Mouse (Mus musculus) embryonic fibroblast, embryonic 13.5 days (primary cell): Measurements from ENCODE around the gene Eng. TPM values are rescaled to one million over a fixed set of nuclear protein-coding genes. Genes with fewer than 3 reads are reported as not detected.
A peak's percentile ranks its signal among the peaks of the same experiment; 100 is the strongest.

ENCODE experiments used
- H3K27ac ChIP-seq: 2 replicates; pipeline ENCODE4 v1.5.1; 2012; ENCODE audit warnings: low read length, control low read depth, inconsistent platforms; ENCODE audit not compliant: insufficient read depth
- H3K4me1 ChIP-seq: 2 replicates; pipeline ENCODE4 v1.6.1; 2011; ENCODE audit warnings: low read length; ENCODE audit not compliant: control insufficient read depth, insufficient read depth
- H3K4me3 ChIP-seq: 2 replicates; pipeline ENCODE4 v1.5.1; 2011; ENCODE audit warnings: mild to moderate bottlenecking, control low read depth, low read length; ENCODE audit not compliant: insufficient read depth
- CTCF ChIP-seq: IDR thresholded peaks from 2 replicates; pipeline ENCODE4 v1.5.1; 2011; ENCODE audit warnings: mild to moderate bottlenecking, control low read depth, low read length, moderate library complexity, borderline replicate concordance; ENCODE audit not compliant: insufficient read depth
- POLR2A ChIP-seq: IDR thresholded peaks from 2 replicates; pipeline ENCODE4 v1.6.1; 2011; ENCODE audit warnings: low read depth, mild to moderate bottlenecking, control low read depth, low read length, moderate library complexity
- polyA plus RNA-seq: library from polyadenylated mRNA; stranded (reverse); fragments of >200 nt; gene quantifications from 2 replicates; pipeline ENCODE4 v1.2.4, GENCODE M21; 2011; ENCODE audit warnings: low read depth; ENCODE audit not compliant: missing spikeins, insufficient read length

Eng gene
- polyA plus RNA-seq, 1 experiment: 15.1 TPM

DNA sequence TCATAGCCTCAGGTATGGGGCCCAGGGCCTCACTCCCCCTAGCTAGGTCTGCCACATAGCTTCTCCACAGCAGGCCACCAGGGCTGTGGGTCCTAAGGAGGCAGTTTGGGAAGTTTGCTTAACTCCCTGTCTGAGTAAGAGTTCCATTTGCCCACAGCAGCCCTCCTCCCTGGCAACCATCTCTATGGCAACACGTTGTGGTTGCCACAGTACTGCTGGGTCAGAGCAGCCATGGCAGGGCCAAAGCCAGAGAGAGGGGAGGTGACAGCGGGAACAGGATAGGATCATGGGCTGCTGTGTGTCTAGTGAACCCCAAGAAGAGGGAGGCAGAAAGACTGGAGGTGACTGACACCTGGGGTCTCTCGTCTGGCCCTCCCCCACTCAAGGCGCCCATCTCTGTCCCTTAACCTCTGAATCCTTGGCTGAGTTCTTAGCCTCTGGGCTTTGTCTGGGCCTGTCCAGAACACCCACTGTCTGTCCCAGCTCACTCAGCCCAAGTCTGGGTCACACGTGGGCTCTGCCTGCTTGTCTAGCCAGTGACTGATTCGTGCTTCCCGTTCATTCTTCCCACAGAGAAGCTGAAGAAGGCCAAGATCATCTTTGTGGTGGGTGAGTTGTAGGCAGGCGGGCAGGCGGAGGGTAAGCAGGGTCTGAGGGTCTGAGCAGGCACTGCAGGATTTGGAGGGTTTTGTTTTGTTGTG lies 17.0 kb upstream of the Eng start:
- peaks cover 9% of the 10 kb centered on the region; the same call in 1 of the 2 replicates for H3K4me1 ChIP-seq
- TF ChIP-seq POLR2A: peak; percentile 51
- no peak for TF ChIP-seq CTCF
- H3K27ac ChIP-seq: peak overlapping the region; percentile 87
- H3K4me3 ChIP-seq: peak overlapping the region; percentile 41

- no peak for TF ChIP-seq CTCF
- no peak for TF ChIP-seq POLR2A
- peak overlapping the region; percentile 87 for H3K27ac ChIP-seq
- H3K4me1 ChIP-seq: peaks cover 9% of the 10 kb centered on the region; the same call in 1 of the 2 replicates
- H3K4me3 ChIP-seq: peak overlapping the region; percentile 41
These were observed 16.4 kb upstream of the Eng start for GRCm38 (mm10) chr2:32630036-32630435.

DNA sequence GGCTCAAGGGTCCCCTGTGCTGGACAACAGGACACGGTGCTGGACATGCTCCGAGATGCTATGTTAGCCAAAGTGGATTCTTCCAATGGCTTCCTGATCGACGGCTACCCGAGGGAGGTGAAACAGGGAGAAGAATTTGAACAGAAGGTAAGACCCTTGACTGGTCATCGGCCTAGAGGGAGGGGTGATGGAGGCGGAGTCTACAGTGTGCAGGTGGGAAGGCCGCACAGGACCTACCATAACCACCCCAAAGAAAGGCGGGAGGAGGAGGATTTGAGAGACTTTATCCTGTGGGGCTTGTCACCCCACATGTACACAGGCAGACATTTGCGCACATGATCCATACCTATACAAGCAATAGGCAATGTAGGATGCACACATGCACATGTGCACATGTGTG lies 15.3 kb upstream of the Eng start:
- TF ChIP-seq POLR2A (no peak), CTCF (no peak)
- no peak overlapping the region; the same call in 1 of the 2 replicates for H3K27ac ChIP-seq
- peaks cover 4% of the 10 kb centered on the region; the same call in 1 of the 2 replicates for H3K4me1 ChIP-seq
- H3K4me3 ChIP-seq: peak overlapping the region; percentile 41

DNA sequence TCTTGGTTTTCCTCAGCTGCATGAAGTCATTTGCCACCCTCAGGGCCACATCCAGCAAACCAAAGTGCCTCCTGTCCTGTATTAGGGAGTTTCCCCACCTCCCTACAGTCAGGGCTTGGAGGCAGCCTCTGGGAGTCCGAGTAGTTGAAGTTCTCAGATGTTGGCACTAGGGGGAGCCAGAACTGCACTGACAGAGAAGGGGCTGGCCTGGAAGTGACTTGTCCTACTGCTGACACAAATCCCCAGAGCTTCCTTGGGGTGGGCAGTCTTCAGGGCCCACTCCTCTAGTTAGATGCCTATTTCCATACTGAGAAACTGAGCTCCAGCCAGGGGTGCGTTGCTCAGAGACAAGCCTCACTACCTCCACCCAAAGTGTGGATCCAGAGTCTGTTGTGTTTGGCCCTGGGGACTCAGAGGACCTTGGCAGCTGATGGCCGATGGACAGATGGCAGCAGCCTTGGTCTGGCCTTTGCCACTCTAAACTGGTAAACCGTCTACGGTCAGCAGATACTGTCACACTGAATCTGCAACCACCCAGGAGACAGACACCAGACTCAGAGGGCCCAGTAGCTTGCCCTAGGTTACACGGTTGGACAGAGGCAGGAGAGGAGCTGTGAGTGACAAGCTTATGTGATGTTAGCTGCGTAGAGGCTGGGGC lies 14.5 kb upstream of the Eng start:
- no peak overlapping the region for H3K27ac ChIP-seq

DNA sequence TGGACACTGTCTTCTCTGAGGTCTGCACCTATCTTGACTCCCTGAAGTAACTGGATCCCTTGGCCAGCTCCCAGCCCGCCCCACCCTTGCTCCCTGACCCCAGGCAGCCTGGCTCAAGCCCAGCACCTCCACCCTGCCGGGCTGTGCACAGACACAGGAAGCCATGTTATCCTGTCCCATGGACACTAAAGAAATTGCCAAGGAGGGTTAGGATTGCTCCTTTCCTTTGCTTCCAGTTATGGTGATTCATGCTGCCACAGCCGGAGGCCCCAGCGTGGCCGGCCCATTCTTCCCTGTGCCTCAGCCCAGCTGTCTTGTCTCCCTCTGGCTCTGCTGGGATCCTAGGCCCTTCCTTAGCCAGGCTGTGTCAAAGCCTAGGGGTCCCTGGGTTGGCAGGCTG lies 12.7 kb upstream of the Eng start:
- Histone ChIP-seq H3K4me3 (no peak overlapping the region), H3K4me1 (peaks cover 2% of the 10 kb centered on the region; the same call in 1 of the 2 replicates), H3K27ac (no peak overlapping the region; the same call in 1 of the 2 replicates)
- TF ChIP-seq POLR2A: no peak
- TF ChIP-seq CTCF: no peak

More for the DNA sequence above, 14.5 kb upstream of the Eng start:
- TF ChIP-seq POLR2A (no peak), CTCF (peak; percentile 66; the same call in 1 of the 2 replicates)
- Histone ChIP-seq H3K4me3 (peak overlapping the region; percentile 41), H3K4me1 (peaks cover 4% of the 10 kb centered on the region; the same call in 1 of the 2 replicates)

DNA sequence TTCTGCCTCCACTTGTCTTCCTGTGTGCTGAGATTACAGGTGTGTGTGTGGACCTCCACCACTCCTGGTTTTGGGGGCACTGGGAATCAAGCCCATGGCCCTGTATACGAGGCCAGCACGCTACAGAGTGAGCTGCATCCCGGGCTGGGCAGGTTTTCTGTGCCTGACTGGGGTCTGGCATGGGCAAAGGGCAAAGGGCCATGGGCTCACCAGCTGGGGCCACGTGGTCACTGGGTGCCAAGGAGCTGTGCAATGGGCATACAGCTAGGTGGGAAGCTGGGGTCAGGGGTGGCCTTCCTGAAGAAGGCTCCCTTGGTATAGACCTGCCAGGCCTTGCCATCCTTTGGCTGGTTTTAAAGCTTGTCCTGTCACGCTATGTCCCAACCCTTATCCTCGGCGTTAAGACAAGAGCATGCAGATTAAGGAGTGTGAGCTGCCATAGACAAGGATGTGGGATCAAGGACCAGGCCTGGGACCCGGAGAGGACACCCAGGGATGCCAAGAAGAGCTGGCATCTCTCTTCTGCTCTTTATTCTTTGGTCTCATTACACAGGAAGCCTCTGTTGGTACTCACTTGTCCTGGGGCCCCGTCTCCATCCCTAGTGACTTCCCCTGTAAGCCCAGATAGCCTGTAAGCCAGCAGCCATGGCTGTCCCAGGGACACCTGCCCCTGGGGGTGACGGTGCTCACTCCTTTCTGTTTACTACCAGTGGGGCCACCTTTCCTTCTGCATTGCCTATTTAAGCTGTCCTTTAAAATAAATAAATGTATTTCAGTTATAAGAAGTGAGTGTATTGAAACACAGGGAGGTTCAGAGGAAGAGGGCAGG lies 11.9 kb upstream of the Eng start:
- TF ChIP-seq POLR2A: no peak
- TF ChIP-seq CTCF: no peak
- H3K27ac ChIP-seq: no peak overlapping the region
- H3K4me1 ChIP-seq: peaks cover 2% of the 10 kb centered on the region; the same call in 1 of the 2 replicates
- H3K4me3 ChIP-seq: no peak overlapping the region

DNA sequence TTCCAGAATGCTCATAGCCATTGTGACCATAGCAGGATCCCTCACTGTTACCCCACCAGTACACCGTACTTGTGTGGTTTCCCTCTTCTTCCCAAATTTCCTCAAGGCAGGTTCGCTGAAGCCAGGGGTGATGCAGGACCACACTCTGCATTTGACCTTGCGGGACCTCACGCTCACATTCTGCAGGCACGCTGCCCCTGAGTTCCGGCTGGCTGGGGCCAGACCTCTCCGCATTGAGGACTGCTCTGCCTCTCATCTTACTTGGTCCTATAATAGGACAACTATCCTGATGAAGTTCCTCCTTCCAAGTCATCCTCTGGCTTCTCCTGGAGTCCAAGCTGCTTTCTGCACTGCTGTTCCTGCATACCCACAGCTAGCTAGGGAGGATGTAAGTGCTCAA lies 9.8 kb upstream of the Eng start:
- H3K4me1 ChIP-seq: peaks cover 2% of the 10 kb centered on the region; the same call in 1 of the 2 replicates
- TF ChIP-seq POLR2A (no peak; the same call in 1 of the 2 replicates), CTCF (no peak)
- no peak overlapping the region for H3K4me3 ChIP-seq
- no peak overlapping the region for H3K27ac ChIP-seq

DNA sequence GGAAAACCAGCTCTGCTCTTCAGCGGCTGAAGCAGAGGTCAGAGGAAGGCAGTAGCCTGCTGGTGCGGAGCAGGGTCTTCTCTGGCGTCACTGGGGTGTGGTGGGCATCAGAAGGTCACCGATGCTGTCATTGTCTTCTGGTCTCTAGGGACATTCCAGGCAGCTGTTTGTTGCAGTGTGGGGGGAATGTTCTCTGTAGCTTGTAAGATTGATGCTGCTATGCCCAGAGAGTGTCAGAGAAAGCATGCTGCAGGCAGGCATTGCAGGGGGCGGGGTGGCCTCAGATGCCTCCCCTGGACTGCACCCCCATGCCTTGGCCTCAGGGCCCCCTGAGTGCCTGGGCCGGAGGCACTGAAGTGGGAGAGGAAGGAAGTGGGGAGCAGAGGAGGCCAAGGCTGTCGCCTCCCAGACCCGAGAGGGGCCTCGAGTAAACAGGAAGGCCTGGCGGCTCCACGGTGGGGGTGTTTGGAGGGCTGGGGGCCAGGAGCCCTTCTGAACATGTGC lies 8.6 kb upstream of the Eng start:
- no peak overlapping the region for H3K4me3 ChIP-seq
- no peak overlapping the region for H3K27ac ChIP-seq
- TF ChIP-seq POLR2A (no peak), CTCF (no peak)
- peaks cover 2% of the 10 kb centered on the region; the same call in 1 of the 2 replicates for H3K4me1 ChIP-seq

DNA sequence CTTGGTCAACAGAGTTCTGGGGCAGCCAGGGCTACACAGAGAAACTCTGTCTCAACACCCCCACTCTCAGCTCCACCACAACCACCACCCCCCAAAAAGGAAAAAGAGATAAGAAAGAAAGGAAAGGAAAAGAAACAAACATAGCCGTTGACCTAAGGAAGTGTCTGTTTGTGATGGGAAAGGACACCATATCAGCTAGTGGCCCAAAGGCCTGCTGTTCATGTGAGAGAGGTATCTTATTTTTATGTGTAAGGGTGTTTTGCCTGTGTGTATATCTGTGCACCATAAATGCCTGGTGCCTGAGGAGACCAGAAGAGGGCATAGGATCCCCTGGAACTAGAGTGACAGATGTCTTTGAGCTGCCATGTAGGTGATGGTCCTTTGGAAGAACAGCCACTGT lies 6.8 kb upstream of the Eng start:
- no peak for TF ChIP-seq CTCF
- TF ChIP-seq POLR2A: no peak
- Histone ChIP-seq H3K4me1 (no peaks in the 10 kb centered on the region), H3K4me3 (no peak overlapping the region), H3K27ac (no peak overlapping the region)
